Mouse (Mus musculus) heart, postnatal 36 days (tissue): ENCODE measurements around the gene Olfr698. TPM values are rescaled to one million over a fixed set of nuclear protein-coding genes. Genes with fewer than 3 reads are reported as not detected.
"Not testable (repeated sequence)": the region's sequence is repeated elsewhere in the genome, so short reads cannot be mapped to it uniquely, and the experiment has no call there.

Experiments
- DNase-seq, 2 experiments: peaks; one replicate each; pipeline ENCODE4 v3.0.0; 2021 to 2022
- intact Hi-C: fragments of 180-260 bp; cut with DNase I; formaldehyde crosslinking; loops from one replicate; pipeline ENCODE4 v1.15.1; 2025
- total RNA-seq, 2 experiments: library from RNA; stranded (reverse); gene quantifications; 2 replicates each; pipeline ENCODE4 v1.2.3; 2021

The Olfr698 gene
- total RNA-seq = not detected

- intact Hi-C loops = no loop called here
These were observed at the start of gene Olfr698 for GRCm38 (mm10) chr7:106755297-106755696. Olfr698 (minus strand) TSS chr7:106755397.

GRCm38 (mm10) chr7:106793098-106793497 lies 37.9 kb upstream of the Olfr698 start, which contains the start of gene Olfr699:
Olfr699 (minus strand) TSS chr7:106793198.
- intact Hi-C loops = no loop called here

More at GRCm38 (mm10) chr7:106755297-106755696, at the start of gene Olfr698:
- no peak for DNase-seq

GRCm38 (mm10) chr7:106788330-106788729 lies 33.1 kb upstream of the Olfr698 start:
- DNase-seq = no peak
- intact Hi-C loops = no loop called here

More at GRCm38 (mm10) chr7:106793098-106793497, 37.9 kb upstream of the Olfr698 start, which contains the start of gene Olfr699:
- DNase-seq = no peak

GRCm38 (mm10) chr7:106761008-106761407 lies 5.8 kb upstream of the Olfr698 start:
- intact Hi-C loops, DNase-seq: not testable (repeated sequence)

GRCm38 (mm10) chr7:106758800-106759199 lies 3.6 kb upstream of the Olfr698 start:
- DNase-seq = no peak
- intact Hi-C loops = no loop called here

- intact Hi-C loops = no loop called here
- no peak for DNase-seq
These were observed 9.4 kb downstream of the Olfr698 start for GRCm38 (mm10) chr7:106745811-106746210.

- intact Hi-C loops = no loop called here
These were observed 12.9 kb downstream of the Olfr698 start, which contains the start of gene Olfr697 for GRCm38 (mm10) chr7:106742343-106742742. Olfr697 (minus strand) TSS chr7:106742443.

GRCm38 (mm10) chr7:106737028-106737427 lies 18.2 kb downstream of the Olfr698 start:
- intact Hi-C loops = no loop called here
- DNase-seq = no peak

More at GRCm38 (mm10) chr7:106742343-106742742, 12.9 kb downstream of the Olfr698 start, which contains the start of gene Olfr697:
- DNase-seq = no peak

GRCm38 (mm10) chr7:106733717-106734116 lies 21.5 kb downstream of the Olfr698 start:
- DNase-seq = no peak
- intact Hi-C loops = no loop called here

GRCm38 (mm10) chr7:106725654-106726053 lies 29.5 kb downstream of the Olfr698 start:
- DNase-seq, intact Hi-C loops: not testable (repeated sequence)

- DNase-seq = no peak
- intact Hi-C loops = no loop called here
These were observed 38.9 kb downstream of the Olfr698 start, which contains the start of gene Olfr695 for GRCm38 (mm10) chr7:106716296-106716695. Olfr695 (minus strand) TSS chr7:106716396.

- intact Hi-C loops = no loop called here
- no peak for DNase-seq
These were observed 43.7 kb downstream of the Olfr698 start for GRCm38 (mm10) chr7:106711463-106711862.

GRCm38 (mm10) chr7:106707705-106708104 lies 47.5 kb downstream of the Olfr698 start:
- DNase-seq, intact Hi-C loops: not testable (repeated sequence)

Other genes starting within 250 kb of the Olfr698 start
- gene Olfr693, start 74.8 kb downstream of the Olfr698 start, total RNA-seq = not detected
- gene Olfr694, start 63.6 kb downstream of the Olfr698 start, total RNA-seq = not detected
- not detected for gene Olfr695, start 39.0 kb downstream of the Olfr698 start, total RNA-seq
- not detected for gene Olfr697, start 13.0 kb downstream of the Olfr698 start, total RNA-seq
- gene Olfr699, start 37.8 kb upstream of the Olfr698 start, total RNA-seq = not detected
- not detected for gene Olfr700, start 53.4 kb upstream of the Olfr698 start, total RNA-seq
- not detected for gene Olfr701, start 58.7 kb upstream of the Olfr698 start, total RNA-seq
- not detected for gene Olfr702, start 78.5 kb upstream of the Olfr698 start, total RNA-seq
- gene Olfr703, start 88.0 kb upstream of the Olfr698 start, total RNA-seq = not detected
- gene Olfr704, start 107.8 kb upstream of the Olfr698 start, total RNA-seq = not detected
- gene Olfr705, start 121.5 kb upstream of the Olfr698 start, total RNA-seq = not detected
- gene Olfr706, start 132.8 kb upstream of the Olfr698 start, total RNA-seq = not detected
- not detected for gene Olfr707, start 145.8 kb upstream of the Olfr698 start, total RNA-seq
- gene Olfr1532-ps1, start 152.6 kb upstream of the Olfr698 start, total RNA-seq = not detected
- not detected for gene Olfr709-ps1, start 176.8 kb upstream of the Olfr698 start, total RNA-seq
- gene Olfr710, start 192.9 kb upstream of the Olfr698 start, total RNA-seq = not detected
- gene Olfr6, start 208.5 kb upstream of the Olfr698 start, total RNA-seq = not detected
- gene Olfr711, start 220.1 kb upstream of the Olfr698 start, total RNA-seq = not detected